Mouse (Mus musculus): ENCODE measurements around the gene Rbm44. TPM values are rescaled to one million over a fixed set of nuclear protein-coding genes. Genes with fewer than 3 reads are reported as not detected.

The Rbm44 gene
- polyA plus RNA-seq, 1 experiment from 2014 or later: 0.44 TPM

DNA sequence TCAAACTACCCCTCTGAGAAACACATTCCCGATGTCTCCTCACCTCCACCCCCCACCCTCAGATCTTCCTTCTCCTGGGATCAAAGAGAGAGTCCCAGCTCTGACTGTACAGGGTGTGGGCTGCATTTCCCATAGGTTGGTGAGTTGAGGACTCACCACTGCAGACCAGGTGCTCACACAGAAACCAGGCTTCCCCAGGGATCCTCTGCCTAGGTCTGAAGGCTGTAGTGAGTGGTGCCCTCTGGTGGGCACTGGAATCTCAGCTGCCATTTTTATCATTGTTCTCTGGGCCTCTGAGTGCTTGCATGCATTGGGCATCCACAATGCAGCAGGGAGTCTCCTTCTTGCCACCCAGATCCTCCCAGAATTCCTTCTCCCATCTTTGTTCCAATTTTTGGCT lies 66.2 kb downstream of the Rbm44 start:
- H3K4me3 ChIP-seq (ENCODE audit: low read length): no peak overlapping the region
- no peak overlapping the region for H3K4me2 ChIP-seq (ENCODE audit: low read depth, low read length)
- 72% methylated on average over 1 of the region's 1 CpGs for WGBS
- H3K36me3 ChIP-seq (ENCODE audit: control insufficient read depth, insufficient read depth, low read length): no peaks in the 10 kb centered on the region
- H3K4me1 ChIP-seq (ENCODE audit: control insufficient read depth, insufficient read depth, low read length): 0 out of 2 replicates have a peak, but pooled peaks cover 7% of the 10 kb centered on the region
- H3K27ac ChIP-seq (ENCODE audit: low read length): no peak overlapping the region
- no peaks in the 10 kb centered on the region for H3K27me3 ChIP-seq (replicated peaks; ENCODE audit: control insufficient read depth, insufficient read depth, low read length)
- ATAC-seq: 0 out of 2 replicates have a peak, but pooled peaks have one; percentile 7
- H3K9ac ChIP-seq (ENCODE audit: low read depth, low read length): no peak overlapping the region
- no peaks in the 10 kb centered on the region for H3K9me3 ChIP-seq (ENCODE audit: control insufficient read depth, low read length)

DNA sequence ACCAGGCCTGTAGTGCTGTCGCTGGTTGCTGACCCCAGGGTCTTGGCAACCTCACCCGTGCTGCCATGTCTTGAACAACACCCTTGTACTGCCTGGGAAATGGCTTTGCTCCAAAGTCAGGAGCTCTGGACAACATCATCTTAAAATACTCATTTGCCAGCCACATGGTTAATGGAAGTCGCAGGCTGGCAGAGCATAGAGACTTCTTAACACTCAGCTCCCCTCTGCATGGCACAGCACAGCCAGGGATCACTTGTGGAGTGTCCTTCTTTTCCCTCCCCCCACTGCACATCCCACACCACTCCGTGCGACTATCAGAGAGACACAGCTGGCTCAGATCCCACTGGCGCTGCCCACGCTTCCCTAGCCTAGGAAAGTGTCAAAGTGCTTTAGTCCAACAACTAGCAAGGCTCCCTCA lies 66.7 kb downstream of the Rbm44 start:
- 52% methylated on average over 7 of the region's 7 CpGs for WGBS
- H3K4me1 ChIP-seq (ENCODE audit: control insufficient read depth, insufficient read depth, low read length): 0 out of 2 replicates have a peak, but pooled peaks cover 7% of the 10 kb centered on the region
- no peak overlapping the region for H3K9ac ChIP-seq (ENCODE audit: low read depth, low read length)
- H3K36me3 ChIP-seq (ENCODE audit: control insufficient read depth, insufficient read depth, low read length): no peaks in the 10 kb centered on the region
- H3K4me3 ChIP-seq (ENCODE audit: low read length): no peak overlapping the region
- no peak; the same call in 1 of the 2 replicates for ATAC-seq
- no peaks in the 10 kb centered on the region for H3K27me3 ChIP-seq (replicated peaks; ENCODE audit: control insufficient read depth, insufficient read depth, low read length)
- no peak overlapping the region for H3K4me2 ChIP-seq (ENCODE audit: low read depth, low read length)
- H3K9me3 ChIP-seq (ENCODE audit: control insufficient read depth, low read length): no peaks in the 10 kb centered on the region
- H3K27ac ChIP-seq (ENCODE audit: low read length): no peak overlapping the region

DNA sequence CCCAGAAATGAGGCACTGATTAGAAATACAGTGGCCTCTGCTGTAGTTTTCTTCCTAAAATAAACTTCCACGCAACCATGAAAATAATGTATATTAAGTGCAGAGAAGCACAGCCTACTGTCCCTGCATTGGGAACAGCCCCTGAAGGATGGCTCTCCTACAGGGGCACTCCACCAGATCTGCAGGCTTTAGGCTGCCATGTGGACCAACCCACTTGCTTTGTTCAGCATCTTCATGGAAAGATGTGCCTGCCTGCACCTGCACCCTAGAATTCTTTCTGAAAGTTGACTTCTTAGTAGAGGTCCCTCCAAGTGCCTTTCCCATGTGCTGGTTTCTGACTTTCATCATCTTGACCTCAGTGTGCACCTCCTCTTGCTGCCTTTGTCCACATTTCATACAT lies 70.4 kb downstream of the Rbm44 start:
- no peak for ATAC-seq
- WGBS: 84% methylated on average over 1 of the region's 1 CpGs
- Histone ChIP-seq H3K4me3 (ENCODE audit: low read length) (no peak overlapping the region), H3K9ac (ENCODE audit: low read depth, low read length) (no peak overlapping the region), H3K27ac (ENCODE audit: low read length) (no peak overlapping the region), H3K36me3 (ENCODE audit: control insufficient read depth, insufficient read depth, low read length) (no peaks in the 10 kb centered on the region), H3K27me3 (replicated peaks; ENCODE audit: control insufficient read depth, insufficient read depth, low read length) (no peaks in the 10 kb centered on the region), H3K4me2 (ENCODE audit: low read depth, low read length) (no peak overlapping the region), H3K4me1 (ENCODE audit: control insufficient read depth, insufficient read depth, low read length) (0 out of 2 replicates have a peak, but pooled peaks cover 4% of the 10 kb centered on the region), H3K9me3 (ENCODE audit: control insufficient read depth, low read length) (no peaks in the 10 kb centered on the region)

DNA sequence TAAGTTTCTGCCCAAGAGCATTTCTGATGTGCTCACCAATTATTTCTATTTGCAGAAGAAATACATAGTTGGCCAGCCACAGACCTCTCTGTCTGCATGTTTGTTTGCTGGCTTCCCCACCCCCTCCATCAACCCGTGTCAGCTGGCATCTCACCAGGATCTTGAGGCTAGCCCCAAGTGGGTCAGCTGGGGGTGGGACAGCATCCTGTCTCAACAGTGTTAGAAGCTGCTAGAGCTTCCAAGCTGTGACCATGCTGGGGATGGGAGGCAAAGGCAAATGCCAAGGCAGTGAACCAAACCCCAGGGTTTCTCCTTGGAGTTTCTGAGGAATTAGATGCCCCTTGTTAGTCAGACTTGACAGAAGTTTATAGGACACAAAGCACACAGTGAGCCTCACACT lies 71.1 kb downstream of the Rbm44 start:
- H3K36me3 ChIP-seq (ENCODE audit: control insufficient read depth, insufficient read depth, low read length): no peaks in the 10 kb centered on the region
- no peak overlapping the region; the same call in 1 of the 2 replicates for H3K27ac ChIP-seq (ENCODE audit: low read length)
- H3K27me3 ChIP-seq (replicated peaks; ENCODE audit: control insufficient read depth, insufficient read depth, low read length): no peaks in the 10 kb centered on the region
- no peak overlapping the region for H3K4me2 ChIP-seq (ENCODE audit: low read depth, low read length)
- 40% methylated on average over 1 of the region's 1 CpGs for WGBS
- H3K4me1 ChIP-seq (ENCODE audit: control insufficient read depth, insufficient read depth, low read length): 0 out of 2 replicates have a peak, but pooled peaks cover 4% of the 10 kb centered on the region
- H3K4me3 ChIP-seq (ENCODE audit: low read length): no peak overlapping the region
- no peaks in the 10 kb centered on the region for H3K9me3 ChIP-seq (ENCODE audit: control insufficient read depth, low read length)
- no peak for ATAC-seq
- H3K9ac ChIP-seq (ENCODE audit: low read depth, low read length): no peak overlapping the region

DNA sequence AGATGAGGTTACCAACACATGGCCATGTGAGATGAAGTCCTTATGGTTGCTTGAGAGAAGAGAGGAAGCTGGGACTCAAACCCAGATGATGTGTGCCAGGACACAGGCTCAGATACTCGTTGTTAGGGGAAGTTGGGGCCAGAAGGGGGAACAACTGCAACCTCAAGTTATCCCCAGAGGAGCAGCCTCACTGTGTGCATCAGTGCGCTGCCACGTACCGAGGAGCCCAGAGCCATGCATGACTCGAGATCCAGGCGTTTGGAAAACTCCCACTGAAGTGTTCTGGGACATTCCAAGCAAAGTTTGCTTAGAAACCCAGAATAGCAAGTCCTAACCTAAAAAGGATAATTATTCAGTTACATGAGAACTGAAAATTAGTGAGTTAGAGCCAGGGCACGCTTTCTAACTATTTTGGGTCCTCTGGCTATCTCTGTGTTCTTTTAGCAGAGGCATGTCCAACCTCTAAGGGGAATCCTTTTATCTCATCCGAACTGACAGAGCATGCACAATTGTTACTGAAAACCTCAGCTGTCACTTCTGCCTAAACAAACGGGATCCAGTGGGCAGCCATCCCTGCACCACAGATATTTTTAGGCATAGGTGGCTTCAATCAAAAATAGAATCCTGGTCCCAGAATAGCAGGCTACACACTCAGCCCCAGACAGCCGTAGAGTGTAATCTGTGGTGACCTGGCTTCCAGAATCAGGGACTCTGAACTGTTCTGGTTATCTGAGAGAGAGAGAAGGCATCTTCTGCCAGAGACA lies 71.8 kb downstream of the Rbm44 start:
- peak overlapping the region; percentile 7; the same call in 1 of the 2 replicates for H3K27ac ChIP-seq (ENCODE audit: low read length)
- WGBS: 49% methylated on average over 10 of the region's 10 CpGs
- H3K4me1 ChIP-seq (ENCODE audit: control insufficient read depth, insufficient read depth, low read length): 0 out of 2 replicates have a peak, but pooled peaks cover 4% of the 10 kb centered on the region
- peak; percentile 42; the same call in 1 of the 2 replicates for ATAC-seq
- H3K4me2 ChIP-seq (ENCODE audit: low read depth, low read length): no peak overlapping the region
- no peaks in the 10 kb centered on the region for H3K9me3 ChIP-seq (ENCODE audit: control insufficient read depth, low read length)
- no peak overlapping the region for H3K4me3 ChIP-seq (ENCODE audit: low read length)
- H3K27me3 ChIP-seq (replicated peaks; ENCODE audit: control insufficient read depth, insufficient read depth, low read length): no peaks in the 10 kb centered on the region
- no peaks in the 10 kb centered on the region for H3K36me3 ChIP-seq (ENCODE audit: control insufficient read depth, insufficient read depth, low read length)
- no peak overlapping the region for H3K9ac ChIP-seq (ENCODE audit: low read depth, low read length)

DNA sequence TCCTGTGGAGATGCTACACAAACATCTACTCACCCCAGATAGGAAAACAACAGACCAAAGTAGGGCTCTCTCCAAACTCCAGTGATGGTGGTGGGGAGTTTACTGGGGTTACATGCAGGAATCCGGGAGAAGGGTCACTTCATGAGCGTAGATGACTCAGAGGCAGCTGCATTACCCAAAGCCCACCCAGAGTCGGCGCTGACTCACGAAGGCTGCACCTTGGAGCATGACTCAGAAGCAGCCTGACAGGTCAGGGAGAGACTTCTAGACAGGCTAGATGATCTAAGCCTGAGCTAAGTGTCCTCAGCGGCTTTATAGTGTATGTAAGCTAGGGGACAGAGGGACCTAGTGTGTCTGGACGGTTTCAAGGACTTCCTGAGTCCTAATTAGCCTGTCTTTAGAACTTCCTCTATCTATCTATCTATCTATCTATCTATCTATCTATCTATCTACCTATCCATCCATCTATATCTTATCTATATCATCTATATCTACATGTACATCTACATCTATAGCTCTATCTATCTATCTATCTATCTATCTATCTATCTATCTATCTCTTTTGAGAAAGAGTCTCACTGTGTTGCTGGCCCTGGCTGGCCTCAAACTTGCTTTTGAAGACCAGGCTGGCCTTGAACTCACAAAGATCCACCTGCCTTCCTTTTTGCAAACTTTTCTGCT lies 74.9 kb downstream of the Rbm44 start:
- no peak for ATAC-seq
- Histone ChIP-seq H3K9me3 (ENCODE audit: control insufficient read depth, low read length) (no peaks in the 10 kb centered on the region), H3K4me2 (ENCODE audit: low read depth, low read length) (no peak overlapping the region), H3K27ac (ENCODE audit: low read length) (no peak overlapping the region), H3K27me3 (replicated peaks; ENCODE audit: control insufficient read depth, insufficient read depth, low read length) (no peaks in the 10 kb centered on the region), H3K4me3 (ENCODE audit: low read length) (no peak overlapping the region), H3K4me1 (ENCODE audit: control insufficient read depth, insufficient read depth, low read length) (no peaks in the 10 kb centered on the region), H3K36me3 (ENCODE audit: control insufficient read depth, insufficient read depth, low read length) (no peaks in the 10 kb centered on the region), H3K9ac (ENCODE audit: low read depth, low read length) (no peak overlapping the region)
- WGBS: 82% methylated on average over 7 of the region's 7 CpGs

DNA sequence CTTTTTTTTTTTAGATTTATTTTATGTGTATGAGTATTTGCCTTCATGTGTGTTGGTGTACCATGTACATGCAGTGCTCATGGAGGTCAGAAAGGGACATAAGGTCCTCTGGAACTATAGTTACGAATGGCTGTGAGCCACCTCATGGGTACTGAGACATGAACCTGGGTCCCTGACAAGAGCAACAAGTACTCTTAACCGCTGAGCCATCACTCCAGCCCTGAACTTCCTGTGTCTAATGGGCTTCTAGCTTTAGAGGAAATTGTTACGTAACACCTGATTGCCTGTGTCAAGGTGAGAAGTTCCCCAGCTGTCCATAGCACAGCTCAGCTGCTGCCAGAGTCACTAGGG lies 75.4 kb downstream of the Rbm44 start:
- Histone ChIP-seq H3K4me1 (ENCODE audit: control insufficient read depth, insufficient read depth, low read length) (no peaks in the 10 kb centered on the region), H3K27ac (ENCODE audit: low read length) (no peak overlapping the region), H3K36me3 (ENCODE audit: control insufficient read depth, insufficient read depth, low read length) (no peaks in the 10 kb centered on the region), H3K27me3 (replicated peaks; ENCODE audit: control insufficient read depth, insufficient read depth, low read length) (no peaks in the 10 kb centered on the region), H3K4me3 (ENCODE audit: low read length) (no peak overlapping the region), H3K9ac (ENCODE audit: low read depth, low read length) (no peak overlapping the region), H3K4me2 (ENCODE audit: low read depth, low read length) (no peak overlapping the region), H3K9me3 (ENCODE audit: control insufficient read depth, low read length) (no peaks in the 10 kb centered on the region)
- 79% methylated on average over 3 of the region's 3 CpGs for WGBS
- no peak for ATAC-seq

Other genes starting within 250 kb of the Rbm44 start
- gene Mlph, start 230.0 kb upstream of the Rbm44 start, polyA plus RNA-seq (2015; fragmentation: Nextera tagmentation; extraction: Ambion mirVana): 3.2 and 3.3 TPM in 2 replicates
- not detected in 2 replicates for gene Prlh, start 192.0 kb upstream of the Rbm44 start, polyA plus RNA-seq (2015; fragmentation: Nextera tagmentation; extraction: Ambion mirVana)
- 62.2 and 69.3 TPM in 2 replicates for gene Rab17, start 175.4 kb upstream of the Rbm44 start, polyA plus RNA-seq (2015; fragmentation: Nextera tagmentation; extraction: Ambion mirVana)
- gene Lrrfip1, start 146.4 kb upstream of the Rbm44 start, polyA plus RNA-seq (2015; fragmentation: Nextera tagmentation; extraction: Ambion mirVana): 69.2 and 73.7 TPM in 2 replicates
- 11.4 and 11.9 TPM in 2 replicates for gene Ramp1, start 34.7 kb downstream of the Rbm44 start, polyA plus RNA-seq (2015; fragmentation: Nextera tagmentation; extraction: Ambion mirVana)
- gene Ube2f, start 105.2 kb downstream of the Rbm44 start, polyA plus RNA-seq (2015; fragmentation: Nextera tagmentation; extraction: Ambion mirVana): 58.5 and 68.8 TPM in 2 replicates
- gene Scly, start 153.2 kb downstream of the Rbm44 start, polyA plus RNA-seq (2015; fragmentation: Nextera tagmentation; extraction: Ambion mirVana): 27.4 and 28.6 TPM in 2 replicates
- 0.07 and 0.09 TPM in 2 replicates for gene Espnl, start 177.0 kb downstream of the Rbm44 start, polyA plus RNA-seq (2015; fragmentation: Nextera tagmentation; extraction: Ambion mirVana)
- 0.37 and 0.38 TPM in 2 replicates for gene Klhl30, start 205.9 kb downstream of the Rbm44 start, polyA plus RNA-seq (2015; fragmentation: Nextera tagmentation; extraction: Ambion mirVana)
- gene Erfe, start 221.3 kb downstream of the Rbm44 start, polyA plus RNA-seq (2015; fragmentation: Nextera tagmentation; extraction: Ambion mirVana): 7.1 and 9.0 TPM in 2 replicates